Mouse (Mus musculus): Measurements from ENCODE around the gene Efhd1. TPM values are rescaled to one million over a fixed set of nuclear protein-coding genes. Genes with fewer than 3 reads are reported as not detected.

Efhd1 gene
- polyA plus RNA-seq, 1 experiment from 2014 or later, result 0.58 TPM

- Histone ChIP-seq H3K4me3 (ENCODE audit: low read depth, low read length) (no peak overlapping the region), H3K36me3 (ENCODE audit: control insufficient read depth, insufficient read depth, low read length) (no peaks in the 10 kb centered on the region), H3K9me3 (ENCODE audit: control insufficient read depth, low read length) (no peaks in the 10 kb centered on the region), H3K4me1 (ENCODE audit: control insufficient read depth, insufficient read depth, low read length) (0 out of 2 replicates have a peak, but pooled peaks cover 3% of the 10 kb centered on the region), H3K27ac (ENCODE audit: low read depth, low read length) (no peak overlapping the region), H3K4me2 (ENCODE audit: low read depth) (no peak overlapping the region), H3K9ac (ENCODE audit: low read length) (no peak overlapping the region), H3K27me3 (ENCODE audit: control insufficient read depth, insufficient read depth, low read length) (no peaks in the 10 kb centered on the region)
- ATAC-seq (ENCODE audit: insufficient read depth, low FRiP score, low TSS enrichment), result no peak
- 67% methylated on average over 8 of the region's 8 CpGs for WGBS
- no peak for DNase-seq (ENCODE audit: low spot score)
Observed at GRCm38 (mm10) chr1:87291416-87291815, 27.3 kb downstream of the Efhd1 start.

- Histone ChIP-seq H3K27me3 (ENCODE audit: control insufficient read depth, insufficient read depth, low read length) (no peaks in the 10 kb centered on the region), H3K27ac (ENCODE audit: low read depth, low read length) (no peak overlapping the region), H3K36me3 (ENCODE audit: control insufficient read depth, insufficient read depth, low read length) (no peaks in the 10 kb centered on the region), H3K9ac (ENCODE audit: low read length) (no peak overlapping the region), H3K4me3 (ENCODE audit: low read depth, low read length) (no peak overlapping the region), H3K4me2 (ENCODE audit: low read depth) (no peak overlapping the region), H3K9me3 (ENCODE audit: control insufficient read depth, low read length) (no peaks in the 10 kb centered on the region), H3K4me1 (ENCODE audit: control insufficient read depth, insufficient read depth, low read length) (no peaks in the 10 kb centered on the region)
- ATAC-seq (ENCODE audit: insufficient read depth, low FRiP score, low TSS enrichment), result no peak
- peak; percentile 44 for DNase-seq (ENCODE audit: low spot score)
- WGBS, result 70% methylated on average over 15 of the region's 15 CpGs
Observed at GRCm38 (mm10) chr1:87292420-87293190, 28.4 kb downstream of the Efhd1 start.

- no peak for DNase-seq (ENCODE audit: low spot score)
- H3K27ac ChIP-seq (ENCODE audit: low read depth, low read length), result no peak overlapping the region
- H3K4me2 ChIP-seq (ENCODE audit: low read depth), result no peak overlapping the region
- H3K9ac ChIP-seq (ENCODE audit: low read length), result no peak overlapping the region
- ATAC-seq (ENCODE audit: insufficient read depth, low FRiP score, low TSS enrichment), result no peak
- no peaks in the 10 kb centered on the region for H3K27me3 ChIP-seq (ENCODE audit: control insufficient read depth, insufficient read depth, low read length)
- H3K36me3 ChIP-seq (ENCODE audit: control insufficient read depth, insufficient read depth, low read length), result no peaks in the 10 kb centered on the region
- H3K9me3 ChIP-seq (ENCODE audit: control insufficient read depth, low read length), result no peaks in the 10 kb centered on the region
- no peak overlapping the region for H3K4me3 ChIP-seq (ENCODE audit: low read depth, low read length)
- WGBS, result 76% methylated on average over 4 of the region's 4 CpGs
- no peaks in the 10 kb centered on the region for H3K4me1 ChIP-seq (ENCODE audit: control insufficient read depth, insufficient read depth, low read length)
Observed at GRCm38 (mm10) chr1:87294063-87294710, 30.0 kb downstream of the Efhd1 start.

- Histone ChIP-seq H3K9ac (ENCODE audit: low read length) (no peak overlapping the region), H3K9me3 (ENCODE audit: control insufficient read depth, low read length) (no peaks in the 10 kb centered on the region), H3K4me3 (ENCODE audit: low read depth, low read length) (no peak overlapping the region), H3K36me3 (ENCODE audit: control insufficient read depth, insufficient read depth, low read length) (no peaks in the 10 kb centered on the region), H3K27ac (ENCODE audit: low read depth, low read length) (no peak overlapping the region), H3K4me2 (ENCODE audit: low read depth) (no peak overlapping the region), H3K4me1 (ENCODE audit: control insufficient read depth, insufficient read depth, low read length) (no peaks in the 10 kb centered on the region), H3K27me3 (ENCODE audit: control insufficient read depth, insufficient read depth, low read length) (no peaks in the 10 kb centered on the region)
- 70% methylated on average over 4 of the region's 4 CpGs for WGBS
- no peak for DNase-seq (ENCODE audit: low spot score)
- ATAC-seq (ENCODE audit: insufficient read depth, low FRiP score, low TSS enrichment), result no peak
Observed at GRCm38 (mm10) chr1:87294951-87295350, 30.8 kb downstream of the Efhd1 start.

GRCm38 (mm10) chr1:87297346-87297925, 33.3 kb downstream of the Efhd1 start:
- H3K9me3 ChIP-seq (ENCODE audit: control insufficient read depth, low read length), result no peaks in the 10 kb centered on the region
- no peak overlapping the region for H3K9ac ChIP-seq (ENCODE audit: low read length)
- no peak overlapping the region for H3K4me2 ChIP-seq (ENCODE audit: low read depth)
- H3K36me3 ChIP-seq (ENCODE audit: control insufficient read depth, insufficient read depth, low read length), result no peaks in the 10 kb centered on the region
- ATAC-seq (ENCODE audit: insufficient read depth, low FRiP score, low TSS enrichment), result no peak
- DNase-seq (ENCODE audit: low spot score), result no peak
- H3K4me1 ChIP-seq (ENCODE audit: control insufficient read depth, insufficient read depth, low read length), result no peaks in the 10 kb centered on the region
- no peak overlapping the region for H3K4me3 ChIP-seq (ENCODE audit: low read depth, low read length)
- H3K27ac ChIP-seq (ENCODE audit: low read depth, low read length), result no peak overlapping the region
- WGBS, result 84% methylated on average over 10 of the region's 10 CpGs
- H3K27me3 ChIP-seq (ENCODE audit: control insufficient read depth, insufficient read depth, low read length), result no peaks in the 10 kb centered on the region

GRCm38 (mm10) chr1:87300360-87301286, 36.5 kb downstream of the Efhd1 start:
- no peak overlapping the region for H3K4me3 ChIP-seq (ENCODE audit: low read depth, low read length)
- ATAC-seq (ENCODE audit: insufficient read depth, low FRiP score, low TSS enrichment), result no peak
- no peaks in the 10 kb centered on the region for H3K27me3 ChIP-seq (ENCODE audit: control insufficient read depth, insufficient read depth, low read length)
- H3K9ac ChIP-seq (ENCODE audit: low read length), result no peak overlapping the region
- no peak overlapping the region for H3K27ac ChIP-seq (ENCODE audit: low read depth, low read length)
- H3K36me3 ChIP-seq (ENCODE audit: control insufficient read depth, insufficient read depth, low read length), result no peaks in the 10 kb centered on the region
- no peak for DNase-seq (ENCODE audit: low spot score)
- no peak overlapping the region for H3K4me2 ChIP-seq (ENCODE audit: low read depth)
- no peaks in the 10 kb centered on the region for H3K4me1 ChIP-seq (ENCODE audit: control insufficient read depth, insufficient read depth, low read length)
- WGBS, result 58% methylated on average over 14 of the region's 14 CpGs
- no peaks in the 10 kb centered on the region for H3K9me3 ChIP-seq (ENCODE audit: control insufficient read depth, low read length)

GRCm38 (mm10) chr1:87301971-87302370, 37.8 kb downstream of the Efhd1 start:
- DNase-seq (ENCODE audit: low spot score) (no peak), ATAC-seq (ENCODE audit: insufficient read depth, low FRiP score, low TSS enrichment) (no peak)
- Histone ChIP-seq H3K27ac (ENCODE audit: low read depth, low read length) (no peak overlapping the region), H3K4me3 (ENCODE audit: low read depth, low read length) (no peak overlapping the region), H3K4me1 (ENCODE audit: control insufficient read depth, insufficient read depth, low read length) (no peaks in the 10 kb centered on the region), H3K4me2 (ENCODE audit: low read depth) (no peak overlapping the region), H3K27me3 (ENCODE audit: control insufficient read depth, insufficient read depth, low read length) (no peaks in the 10 kb centered on the region), H3K9me3 (ENCODE audit: control insufficient read depth, low read length) (no peaks in the 10 kb centered on the region), H3K9ac (ENCODE audit: low read length) (no peak overlapping the region), H3K36me3 (ENCODE audit: control insufficient read depth, insufficient read depth, low read length) (no peaks in the 10 kb centered on the region)
- 92% methylated on average over 2 of the region's 2 CpGs for whole genome bisulfite sequencing

- ATAC-seq (ENCODE audit: insufficient read depth, low FRiP score, low TSS enrichment), result no peak
- no peak for DNase-seq (ENCODE audit: low spot score)
- H3K27ac ChIP-seq (ENCODE audit: low read depth, low read length), result no peak overlapping the region
- H3K36me3 ChIP-seq (ENCODE audit: control insufficient read depth, insufficient read depth, low read length), result no peaks in the 10 kb centered on the region
- H3K4me2 ChIP-seq (ENCODE audit: low read depth), result no peak overlapping the region
- no peaks in the 10 kb centered on the region for H3K27me3 ChIP-seq (ENCODE audit: control insufficient read depth, insufficient read depth, low read length)
- H3K9me3 ChIP-seq (ENCODE audit: control insufficient read depth, low read length), result no peaks in the 10 kb centered on the region
- no peak overlapping the region for H3K9ac ChIP-seq (ENCODE audit: low read length)
- 84% methylated on average over 3 of the region's 3 CpGs for WGBS
- no peak overlapping the region for H3K4me3 ChIP-seq (ENCODE audit: low read depth, low read length)
- no peaks in the 10 kb centered on the region for H3K4me1 ChIP-seq (ENCODE audit: control insufficient read depth, insufficient read depth, low read length)
Observed at GRCm38 (mm10) chr1:87308952-87309351, 44.8 kb downstream of the Efhd1 start.
